Mouse (Mus musculus): ENCODE results near the gene Slc2a13. TPM values are rescaled to one million over a fixed set of nuclear protein-coding genes. Genes with fewer than 3 reads are reported as not detected.

Slc2a13 gene
- polyA plus RNA-seq, 1 experiment from 2014 or later, result 1.9 TPM

GRCm38 (mm10) chr15:91279571-91279970, 293.5 kb downstream of the Slc2a13 start:
- no peak for DNase-seq (ENCODE audit: low spot score)

GRCm38 (mm10) chr15:91275961-91276360, 297.1 kb downstream of the Slc2a13 start:
- no peak for DNase-seq (ENCODE audit: low spot score)

- DNase-seq (ENCODE audit: low spot score), result no peak
These were observed 304.5 kb downstream of the Slc2a13 start for GRCm38 (mm10) chr15:91268532-91268931.

- no peak for DNase-seq (ENCODE audit: low spot score)
These were observed 309.1 kb downstream of the Slc2a13 start for GRCm38 (mm10) chr15:91263926-91264325.

- DNase-seq (ENCODE audit: low spot score), result no peak
These were observed 312.5 kb downstream of the Slc2a13 start for GRCm38 (mm10) chr15:91260578-91260977.

- no peak for DNase-seq (ENCODE audit: low spot score)
These were observed 315.9 kb downstream of the Slc2a13 start for GRCm38 (mm10) chr15:91257140-91257539.

GRCm38 (mm10) chr15:91255308-91255707, 317.8 kb downstream of the Slc2a13 start:
- no peak for DNase-seq (ENCODE audit: low spot score)

GRCm38 (mm10) chr15:91252956-91253355, 320.1 kb downstream of the Slc2a13 start:
- DNase-seq (ENCODE audit: low spot score), result no peak

- no peak for DNase-seq (ENCODE audit: low spot score)
These were observed 321.3 kb downstream of the Slc2a13 start for GRCm38 (mm10) chr15:91251544-91252408.

GRCm38 (mm10) chr15:91250815-91251214, 322.2 kb downstream of the Slc2a13 start:
- DNase-seq (ENCODE audit: low spot score), result no peak

- no peak for DNase-seq (ENCODE audit: low spot score)
These were observed 332.3 kb downstream of the Slc2a13 start for GRCm38 (mm10) chr15:91240683-91241335.

- no peak for DNase-seq (ENCODE audit: low spot score)
These were observed 335.8 kb downstream of the Slc2a13 start for GRCm38 (mm10) chr15:91237294-91237693.

Other genes starting within 250 kb of the Slc2a13 start
- gene Lrrk2, start 99.9 kb upstream of the Slc2a13 start, polyA plus RNA-seq (2015; fragmentation: Nextera tagmentation; extraction: Ambion mirVana), result 0.92 and 1.1 TPM in 2 replicates

Data from thymus, postnatal 0 days (tissue).